Mouse (Mus musculus): ENCODE data around the gene Cdh12. TPM values are rescaled to one million over a fixed set of nuclear protein-coding genes. Genes with fewer than 3 reads are reported as not detected.

Cdh12 gene
- total and polyA plus RNA-seq, 3 experiments = not detected

DNA sequence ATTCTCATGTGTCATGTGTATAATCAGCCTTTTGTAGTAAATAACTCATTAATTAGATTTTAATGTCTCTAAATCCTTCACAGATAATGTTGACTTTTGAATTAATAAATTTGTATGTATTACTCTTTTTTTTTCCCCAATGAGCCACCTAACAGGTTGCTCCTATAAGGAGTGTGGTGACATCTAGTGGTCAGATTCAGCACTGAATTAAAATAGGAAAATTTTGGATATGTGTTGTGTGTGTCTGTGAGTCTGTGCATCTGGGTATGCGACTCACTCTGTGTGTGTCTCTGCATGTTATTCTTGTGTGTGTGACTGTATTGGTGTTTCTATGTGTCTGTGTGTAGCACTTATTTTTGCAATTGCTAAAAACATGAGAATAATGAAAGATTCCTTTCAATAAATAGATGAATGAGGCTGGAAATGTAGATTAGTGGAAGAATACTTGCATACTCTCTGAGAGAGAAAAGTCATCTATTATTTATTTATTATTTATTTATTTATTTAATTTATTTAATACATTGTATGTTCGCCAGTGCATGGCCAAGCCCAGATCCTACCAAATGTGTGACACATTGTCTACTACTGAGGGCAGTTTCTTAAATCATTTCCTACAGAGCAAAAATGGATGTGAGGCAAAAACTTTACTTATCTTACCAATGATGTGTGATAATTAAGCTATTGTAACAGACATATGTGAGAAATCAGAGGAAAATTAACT, 958.4 kb downstream of the Cdh12 start:
- no peaks in the 10 kb centered on the region for H3K79me2 ChIP-seq (ENCODE audit: control insufficient read depth, insufficient read depth, low read length, poor library complexity)
- H3K4me1 ChIP-seq (ENCODE audit: control insufficient read depth in 1 of 2, insufficient read depth in 2 of 2, low read length in 2 of 2) = no peaks in the 10 kb centered on the region
- no peak overlapping the region for H3K4me3 ChIP-seq (ENCODE audit: control insufficient read depth in 1 of 2, insufficient read depth in 1 of 2, low read depth in 2 of 2, low read length in 2 of 2)
- DNase-seq (ENCODE audit: low read depth, low spot score) = peak; percentile 73
- H3K27ac ChIP-seq (ENCODE audit: control insufficient read depth, low read depth, low read length) = no peak overlapping the region
- no peak overlapping the region for H3K9ac ChIP-seq (ENCODE audit: control insufficient read depth, low read depth, low read length, poor library complexity, severe bottlenecking)
- no peaks in the 10 kb centered on the region for H3K27me3 ChIP-seq (ENCODE audit: control insufficient read depth in 1 of 2, insufficient read depth in 2 of 2, low read length in 2 of 2)
- no peaks in the 10 kb centered on the region for H3K36me3 ChIP-seq (ENCODE audit: control insufficient read depth in 1 of 2, insufficient read depth in 2 of 2, low read length in 2 of 2)
- H3K9me3 ChIP-seq (replicated peaks; ENCODE audit: insufficient read depth, low read length) = no peaks in the 10 kb centered on the region
- TF ChIP-seq TCF12 (IDR thresholded peaks at IDR 0.05; ENCODE audit: low read depth, low read length) = no peak
- no peak for TF ChIP-seq HCFC1 (IDR thresholded peaks at IDR 0.05; ENCODE audit: low read depth, low read length)
- TF ChIP-seq ZMIZ1 (IDR thresholded peaks at IDR 0.05; ENCODE audit: low read depth, low read length) = no peak
- TF ChIP-seq SIN3A (IDR thresholded peaks at IDR 0.05; ENCODE audit: low read length) = peak; percentile 38
- no peak for TF ChIP-seq BHLHE40 (IDR thresholded peaks at IDR 0.05; ENCODE audit: borderline replicate concordance, low read depth, low read length)
- peak; percentile 100 for TF ChIP-seq RAD21 (IDR thresholded peaks at IDR 0.05; ENCODE audit: low read depth, low read length)
- TF ChIP-seq CHD1 (IDR thresholded peaks at IDR 0.05; ENCODE audit: low read depth, low read length) = no peak
- TF ChIP-seq GABPA (IDR thresholded peaks at IDR 0.05; ENCODE audit: low read depth, low read length) = no peak
- no peak for TF ChIP-seq NELFE (IDR thresholded peaks at IDR 0.05; ENCODE audit: low read depth, low read length)
- no peak for TF ChIP-seq MAX (IDR thresholded peaks at IDR 0.05; ENCODE audit: low read length)
- TF ChIP-seq ELF1 (IDR thresholded peaks at IDR 0.05; ENCODE audit: low read depth, low read length) = no peak
- TF ChIP-seq EP300 (IDR thresholded peaks at IDR 0.05; ENCODE audit: low read depth in 1 of 2, low read length in 2 of 2) = no peak
- TF ChIP-seq USF2 (IDR thresholded peaks at IDR 0.05; ENCODE audit: borderline replicate concordance in 1 of 2, insufficient read depth in 1 of 2, low read depth in 1 of 2, low read length in 2 of 2) = no peak
- TF ChIP-seq CHD2 (IDR thresholded peaks at IDR 0.05; ENCODE audit: low read length) = no peak
- no peak for TF ChIP-seq GATA1 (IDR thresholded peaks at IDR 0.05; ENCODE audit: low read depth, low read length)
- no peak for TF ChIP-seq USF1 (IDR thresholded peaks at IDR 0.05; ENCODE audit: low read depth, low read length)
- TF ChIP-seq MEF2A (IDR thresholded peaks at IDR 0.05; ENCODE audit: extremely low read depth, insufficient replicate concordance, low read depth, low read length, poor library complexity, severe bottlenecking) = no peak
- TF ChIP-seq ZC3H11A (IDR thresholded peaks at IDR 0.05; ENCODE audit: low read depth, low read length) = peak; percentile 98
- TF ChIP-seq POLR2A (IDR thresholded peaks at IDR 0.05; ENCODE audit: control insufficient read depth in 1 of 2, insufficient read depth in 1 of 2, low read depth in 1 of 2, low read length in 2 of 2, poor library complexity in 1 of 2) = no peak
- TF ChIP-seq SMC3 (IDR thresholded peaks at IDR 0.05; ENCODE audit: low read depth, low read length) = peak; percentile 97
- TF ChIP-seq MAFK (IDR thresholded peaks at IDR 0.05; ENCODE audit: borderline replicate concordance, low read depth, low read length) = no peak
- TF ChIP-seq MXI1 (IDR thresholded peaks at IDR 0.05; ENCODE audit: low read depth, low read length) = no peak
- peak; percentile 95 for TF ChIP-seq ZNF384 (IDR thresholded peaks at IDR 0.05; ENCODE audit: low read depth, low read length)
- TF ChIP-seq ETS1 (IDR thresholded peaks at IDR 0.05; ENCODE audit: low read depth, low read length) = no peak
- no peak for TF ChIP-seq MAZ (IDR thresholded peaks at IDR 0.05; ENCODE audit: low read depth, low read length)
- no peak for TF ChIP-seq RCOR1 (IDR thresholded peaks at IDR 0.05; ENCODE audit: low read depth, low read length)
- no peak for TF ChIP-seq E2F4 (IDR thresholded peaks at IDR 0.05; ENCODE audit: borderline replicate concordance, low read depth, low read length)
- TF ChIP-seq ZKSCAN1 (IDR thresholded peaks at IDR 0.05; ENCODE audit: low read depth, low read length) = no peak; the same call in 1 of the 2 replicates
- no peak for TF ChIP-seq MYB (IDR thresholded peaks at IDR 0.05; ENCODE audit: low read depth, low read length)
- TF ChIP-seq NRF1 (IDR thresholded peaks at IDR 0.05; ENCODE audit: insufficient read depth, low read depth, low read length, poor library complexity, severe bottlenecking) = no peak
- no peak for TF ChIP-seq MYC (IDR thresholded peaks at IDR 0.05; ENCODE audit: low read depth, low read length)
- no peak for TF ChIP-seq POLR2AphosphoS2 (IDR thresholded peaks at IDR 0.05; ENCODE audit: low read length)
- peak; percentile 19 to 93 (median 59); a peak in 5 of 6 replicates for TF ChIP-seq CTCF (IDR thresholded peaks at IDR 0.05 in 2 of 3, conservative IDR thresholded peaks at IDR 0.05 in 1 of 3; ENCODE audit: control insufficient read depth in 1 of 3, insufficient read depth in 1 of 3, low read depth in 2 of 3, low read length in 3 of 3, poor library complexity in 1 of 3, severe bottlenecking in 1 of 3)
- TF ChIP-seq JUND (IDR thresholded peaks at IDR 0.05; ENCODE audit: low read depth, low read length) = no peak
- TF ChIP-seq UBTF (IDR thresholded peaks at IDR 0.05; ENCODE audit: borderline replicate concordance, insufficient read depth, low read depth, low read length) = no peak
- no peak for TF ChIP-seq KAT2A (conservative IDR thresholded peaks at IDR 0.05; ENCODE audit: low read depth, low read length)
- no peak for TF ChIP-seq TBP (IDR thresholded peaks at IDR 0.05; ENCODE audit: low read depth, low read length)

Data from MEL (cell line).